Mouse (Mus musculus) liver (tissue): ENCODE results near the gene Plin3.
A peak's percentile ranks its signal among the peaks of the same experiment; 100 is the strongest.
"Not testable (repeated sequence)": the region's sequence is repeated elsewhere in the genome, so short reads cannot be mapped to it uniquely, and the experiment has no call there.

ENCODE experiments used
- DNase-seq: peaks from one replicate; pipeline ENCODE4 v3.0.0-alpha.2; 2020; ENCODE audit warnings: mixed read lengths

Plin3 gene

DNA sequence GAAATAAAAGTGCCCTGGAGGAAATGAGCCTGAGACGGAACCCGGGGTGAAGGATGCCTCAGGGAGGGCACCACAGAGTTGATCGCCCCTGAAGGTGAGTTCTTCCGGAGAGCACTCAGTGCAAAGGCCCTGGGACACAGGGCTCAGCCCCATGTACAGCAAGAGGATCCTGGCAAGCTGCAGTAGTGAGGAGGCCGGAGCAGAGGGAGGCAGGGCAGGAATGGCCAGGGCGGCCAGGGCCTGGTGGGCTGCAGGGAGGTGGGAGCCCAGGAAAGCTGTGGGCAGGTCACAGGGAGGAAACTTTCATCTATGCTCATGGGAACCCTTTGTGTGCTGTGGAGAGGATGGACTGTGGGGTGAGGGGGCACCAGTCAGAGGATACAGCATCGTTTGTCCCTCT, 19.2 kb downstream of the Plin3 start:
- DNase-seq: no peak

GRCm38 (mm10) chr17:56272644-56273043, 20.0 kb downstream of the Plin3 start:
- no peak for DNase-seq

- DNase-seq: no peak
These were observed 20.9 kb downstream of the Plin3 start for GRCm38 (mm10) chr17:56271609-56272253.

DNA sequence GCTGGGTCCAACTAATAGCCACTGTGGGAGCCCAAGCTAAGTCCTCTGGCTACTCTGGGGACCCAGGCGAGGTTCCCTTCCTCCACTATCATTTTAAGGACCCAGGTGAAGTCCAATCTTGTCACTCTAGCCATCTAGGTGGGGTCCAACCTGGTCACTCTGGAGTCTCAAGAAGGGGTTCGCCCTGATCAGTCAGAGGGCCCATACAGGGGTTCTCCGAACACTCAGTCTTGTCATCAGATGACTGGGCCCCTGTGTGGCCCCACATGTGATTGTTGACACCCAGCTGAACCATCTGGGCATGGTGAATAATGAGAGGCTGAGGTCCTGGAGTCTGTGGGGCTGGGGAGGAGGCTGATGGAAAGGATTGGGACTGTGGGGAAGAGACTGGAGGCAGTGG, 22.9 kb downstream of the Plin3 start:
- DNase-seq: no peak

- DNase-seq: peak; percentile 51
These were observed 23.5 kb downstream of the Plin3 start for GRCm38 (mm10) chr17:56269153-56269630.

GRCm38 (mm10) chr17:56266271-56266670, 26.4 kb downstream of the Plin3 start:
- no peak for DNase-seq

DNA sequence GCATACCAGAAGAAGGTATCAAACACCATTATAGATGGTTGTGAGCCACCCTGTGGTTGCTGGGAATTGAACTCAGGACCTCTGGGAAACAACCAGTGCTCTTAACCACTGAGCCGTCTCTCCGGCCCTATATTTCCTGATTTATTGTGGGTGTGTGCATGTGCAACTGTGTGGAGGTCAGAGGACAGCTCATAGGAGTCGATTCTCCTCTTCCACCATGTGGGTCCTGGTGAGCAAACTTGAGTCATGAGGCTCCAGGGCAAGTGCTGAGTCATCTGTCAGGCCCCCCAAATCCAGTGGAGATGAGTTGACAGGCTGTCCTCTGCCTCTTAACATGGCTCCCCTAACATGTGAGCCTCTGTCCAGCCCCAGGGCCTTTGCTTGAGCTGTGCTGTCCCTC, 26.8 kb downstream of the Plin3 start:
- no peak for DNase-seq

- no peak for DNase-seq
These were observed 27.7 kb downstream of the Plin3 start for GRCm38 (mm10) chr17:56265011-56265410.

GRCm38 (mm10) chr17:56264020-56264419, 28.7 kb downstream of the Plin3 start:
- DNase-seq: peak; percentile 81

- DNase-seq: no peak
These were observed 30.0 kb downstream of the Plin3 start for GRCm38 (mm10) chr17:56262645-56263094.

GRCm38 (mm10) chr17:56261166-56261565, 31.5 kb downstream of the Plin3 start:
- no peak for DNase-seq

DNA sequence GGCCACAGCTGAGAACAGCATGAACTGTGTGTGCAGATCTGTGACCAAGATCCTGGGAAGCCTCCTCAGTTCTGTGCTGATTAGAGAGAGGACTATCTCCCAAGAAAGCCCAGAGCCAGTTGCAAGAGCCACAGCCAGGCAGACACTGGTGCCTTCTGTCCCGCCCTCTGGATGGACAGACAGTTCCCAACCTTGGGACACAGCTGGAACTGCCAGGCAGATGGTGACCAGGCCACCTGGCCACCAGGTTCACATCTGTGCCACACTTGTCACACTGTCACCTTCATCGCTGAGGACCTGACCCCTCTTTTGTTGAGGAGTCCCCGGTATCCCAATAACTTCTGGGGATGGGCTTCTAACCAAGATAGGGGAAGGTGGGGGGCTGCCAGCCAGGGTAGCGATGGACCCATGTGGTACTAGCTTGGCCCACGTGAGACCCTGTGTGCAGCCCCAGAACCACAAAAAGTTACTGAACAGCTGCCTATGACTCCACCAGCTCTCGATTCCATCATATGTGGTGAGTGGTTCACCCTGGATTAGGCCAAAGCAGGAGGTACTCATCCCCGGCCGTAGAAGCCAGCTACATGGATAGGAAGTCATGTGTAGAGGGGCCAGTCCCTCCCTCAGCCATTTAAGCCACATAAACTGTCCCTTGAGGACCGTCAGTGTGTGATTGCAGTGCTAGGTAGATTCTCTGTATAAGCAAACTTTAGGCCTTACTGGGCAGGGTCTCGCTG, 33.2 kb downstream of the Plin3 start:
- no peak for DNase-seq

DNA sequence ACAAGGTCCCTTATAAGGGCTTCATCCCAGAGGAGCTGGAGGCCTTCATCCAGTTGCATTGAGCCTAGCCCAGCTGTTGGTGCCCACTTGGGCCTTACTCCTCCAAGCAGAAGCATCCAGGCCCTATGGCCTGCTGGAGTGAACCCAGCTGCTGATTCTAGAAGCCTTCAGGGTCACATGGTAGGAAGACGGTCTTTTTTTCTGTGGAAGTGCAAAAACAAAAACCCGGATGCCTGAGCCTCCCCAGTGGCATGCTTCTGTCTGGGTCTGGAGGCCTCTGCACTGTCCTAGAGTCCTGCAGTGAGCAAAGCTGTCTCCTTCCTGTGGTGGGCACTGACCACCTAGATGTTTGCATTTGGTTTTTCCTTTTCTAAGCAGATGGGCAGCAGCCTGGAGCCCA, 33.9 kb downstream of the Plin3 start:
- DNase-seq: not testable (repeated sequence)

DNA sequence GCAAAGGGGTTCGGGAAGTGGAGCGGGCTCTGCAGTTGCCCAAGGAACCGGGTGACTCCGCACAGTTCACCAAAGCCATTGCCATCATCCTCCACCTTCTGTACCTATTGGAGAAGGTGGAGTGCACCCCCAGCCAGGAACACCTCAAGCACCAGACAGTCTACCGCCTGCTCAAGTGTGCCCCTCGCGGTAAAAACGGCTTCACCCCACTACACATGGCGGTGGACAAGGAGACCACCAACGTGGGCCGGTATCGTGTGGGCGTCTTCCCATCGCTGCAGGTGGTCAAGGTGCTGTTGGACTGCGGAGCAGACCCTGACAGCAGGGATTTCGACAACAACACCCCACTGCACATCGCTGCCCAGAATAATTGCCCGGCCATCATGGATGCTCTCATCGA, 34.4 kb downstream of the Plin3 start:
- DNase-seq: not testable (repeated sequence)

- no peak for DNase-seq
These were observed 35.3 kb downstream of the Plin3 start for GRCm38 (mm10) chr17:56257181-56257894.

- peak; percentile 92 for DNase-seq
These were observed 36.3 kb downstream of the Plin3 start, which contains the start of gene Fem1a for GRCm38 (mm10) chr17:56256239-56256881. Fem1a (plus strand) TSS chr17:56256810.

- DNase-seq: peak; percentile 99
These were observed 36.8 kb downstream of the Plin3 start for GRCm38 (mm10) chr17:56255863-56256238.

DNA sequence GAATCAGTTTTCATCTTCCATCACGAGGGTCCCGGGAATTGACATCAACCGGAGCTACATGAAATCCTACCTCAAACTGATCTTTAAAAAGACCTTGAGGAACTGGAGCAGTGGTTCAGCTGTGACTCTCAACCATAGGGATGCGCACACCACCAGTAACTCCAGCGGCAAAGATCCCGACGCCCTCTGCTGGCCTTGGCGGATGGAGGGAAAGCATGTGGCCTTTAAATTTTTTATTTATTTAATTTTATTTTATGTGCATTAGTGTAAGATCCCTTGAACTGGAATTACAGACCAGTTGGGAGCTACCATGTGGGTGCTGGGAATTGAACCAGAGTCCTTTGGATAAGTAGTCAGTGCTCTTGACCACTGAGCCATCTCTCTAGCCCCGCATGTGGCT, 37.2 kb downstream of the Plin3 start:
- no peak for DNase-seq

GRCm38 (mm10) chr17:56254695-56255094, 38.0 kb downstream of the Plin3 start:
- no peak for DNase-seq

DNA sequence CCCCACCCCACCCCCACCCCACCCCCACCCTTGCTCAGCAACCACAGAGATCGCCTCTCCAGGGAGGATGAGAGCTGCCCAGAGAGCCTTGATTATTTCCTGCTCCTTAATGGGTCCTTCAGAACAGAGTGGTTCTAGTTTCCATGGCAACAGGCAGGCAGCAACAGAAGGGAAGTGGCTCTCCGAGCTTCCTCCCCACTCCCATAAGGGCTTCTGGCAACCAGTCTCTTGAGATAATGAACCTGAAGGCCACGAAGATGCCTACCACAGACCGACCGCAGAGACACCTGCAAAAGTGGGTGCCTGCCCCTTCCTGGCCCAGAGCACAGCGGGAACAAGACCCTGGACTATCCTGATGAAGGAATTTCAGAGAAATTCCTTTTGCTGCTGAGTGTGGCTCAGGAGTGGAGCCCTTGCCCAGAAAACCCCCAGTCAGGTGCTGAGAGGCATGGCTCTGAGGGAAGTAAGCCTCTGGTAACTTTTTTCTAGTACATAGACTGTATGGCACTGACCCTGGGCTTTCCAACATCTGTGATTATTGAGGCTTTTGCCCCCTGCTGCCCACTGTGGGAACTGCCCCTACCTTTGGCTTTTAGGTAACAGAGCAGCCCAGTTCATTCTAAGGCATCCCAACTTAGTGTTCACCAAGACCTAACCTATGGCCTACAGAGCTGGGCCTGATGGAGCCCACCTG, 41.4 kb downstream of the Plin3 start:
- DNase-seq: peak; percentile 66

DNA sequence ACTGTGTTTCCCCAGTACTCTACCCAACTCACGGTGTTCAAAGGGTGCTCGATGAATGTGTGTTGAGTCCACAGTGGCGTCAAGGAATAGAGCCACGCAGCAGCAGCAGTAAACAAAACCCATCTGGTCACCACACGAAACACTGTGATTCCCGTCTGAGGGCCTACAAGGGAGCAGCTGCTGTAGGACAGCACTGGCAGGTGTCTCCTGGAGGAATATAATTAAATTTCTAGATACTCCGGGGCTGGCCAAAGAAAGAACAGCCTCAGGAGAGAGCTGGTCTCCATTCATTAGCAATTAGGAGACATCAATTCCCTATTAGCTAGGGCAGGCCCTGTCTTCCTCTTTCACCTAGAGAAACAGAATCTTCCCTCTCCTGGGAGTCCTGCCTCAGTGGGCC, 47.1 kb downstream of the Plin3 start:
- DNase-seq: no peak
